Mouse (Mus musculus): ENCODE measurements around the gene Aadacl2. TPM values are rescaled to one million over a fixed set of nuclear protein-coding genes. Genes with fewer than 3 reads are reported as not detected.

Aadacl2 gene
- polyA plus RNA-seq, 2 experiments: not detected

GRCm38 (mm10) chr3:60057070-60057808, 50.7 kb downstream of the Aadacl2 start:
- no peaks in the 10 kb centered on the region for H3K27me3 ChIP-seq (ENCODE audit: control insufficient read depth, insufficient read depth, low read length)
- no peak overlapping the region for H3K27ac ChIP-seq
- H3K4me2 ChIP-seq (ENCODE audit: low read depth): no peak overlapping the region
- H3K36me3 ChIP-seq (replicated peaks; ENCODE audit: control insufficient read depth, insufficient read depth, low read depth): no peaks in the 10 kb centered on the region
- no peaks in the 10 kb centered on the region for H3K9me3 ChIP-seq (ENCODE audit: control insufficient read depth, low read length)
- ATAC-seq (ENCODE audit: insufficient read depth) (no peak), DNase-seq (ENCODE audit: low read depth in 3 of 3, low spot score in 3 of 3) (no peak)
- H3K4me1 ChIP-seq (replicated peaks; ENCODE audit: control insufficient read depth in 2 of 2, insufficient read depth in 2 of 2, low read length in 1 of 2): no peaks in the 10 kb centered on the region
- H3K9ac ChIP-seq (replicated peaks): no peak overlapping the region
- WGBS (ENCODE audit: insufficient replicate concordance): 60% methylated on average over 2 of the region's 2 CpGs
- no peak overlapping the region for H3K4me3 ChIP-seq (ENCODE audit: insufficient read depth in 1 of 2, low read depth in 2 of 2, low read length in 2 of 2)
- TF ChIP-seq EP300 (IDR thresholded peaks at IDR 0.05; ENCODE audit: low read depth): no peak
- no peak for TF ChIP-seq CTCF (IDR thresholded peaks at IDR 0.05; ENCODE audit: low read depth)

- Histone ChIP-seq H3K9ac (replicated peaks) (no peak overlapping the region), H3K4me1 (replicated peaks; ENCODE audit: control insufficient read depth in 2 of 2, insufficient read depth in 2 of 2, low read length in 1 of 2) (no peaks in the 10 kb centered on the region), H3K4me3 (ENCODE audit: insufficient read depth in 1 of 2, low read depth in 2 of 2, low read length in 2 of 2) (no peak overlapping the region), H3K36me3 (replicated peaks; ENCODE audit: control insufficient read depth, insufficient read depth, low read depth) (no peaks in the 10 kb centered on the region), H3K9me3 (ENCODE audit: control insufficient read depth, low read length) (no peaks in the 10 kb centered on the region), H3K27ac (no peak overlapping the region), H3K4me2 (ENCODE audit: low read depth) (no peak overlapping the region), H3K27me3 (ENCODE audit: control insufficient read depth, insufficient read depth, low read length) (no peaks in the 10 kb centered on the region)
- no peak for DNase-seq (ENCODE audit: low read depth in 3 of 3, low spot score in 3 of 3)
- TF ChIP-seq CTCF (IDR thresholded peaks at IDR 0.05; ENCODE audit: low read depth) (no peak), EP300 (IDR thresholded peaks at IDR 0.05; ENCODE audit: low read depth) (no peak)
- WGBS (ENCODE audit: insufficient replicate concordance): 33% methylated on average over 1 of the region's 1 CpGs
- no peak for ATAC-seq (ENCODE audit: insufficient read depth)
Observed at GRCm38 (mm10) chr3:60057809-60058082, 51.2 kb downstream of the Aadacl2 start.

Other genes starting within 250 kb of the Aadacl2 start
- not detected in 2 replicates for gene Gm8298, start 145.7 kb upstream of the Aadacl2 start, polyA plus RNA-seq (2012; rRNA removed)
- gene Gm8298, start 145.7 kb upstream of the Aadacl2 start, polyA plus RNA-seq (2014; fragmentation: Nextera tagmentation; extraction: Ambion mirVana): not detected in 2 replicates
- gene C130079G13Rik, start 81.5 kb upstream of the Aadacl2 start, polyA plus RNA-seq (2012; rRNA removed): not detected in 2 replicates
- gene C130079G13Rik, start 81.5 kb upstream of the Aadacl2 start, polyA plus RNA-seq (2014; fragmentation: Nextera tagmentation; extraction: Ambion mirVana): not detected in 2 replicates
- gene Aadac, start 19.0 kb downstream of the Aadacl2 start, polyA plus RNA-seq (2012; rRNA removed): 94.9 and 102 TPM in 2 replicates
- gene Aadac, start 19.0 kb downstream of the Aadacl2 start, polyA plus RNA-seq (2014; fragmentation: Nextera tagmentation; extraction: Ambion mirVana): 259 and 282 TPM in 2 replicates
- 0.04 and 0.11 TPM in 2 replicates for gene Sucnr1, start 75.1 kb downstream of the Aadacl2 start, polyA plus RNA-seq (2012; rRNA removed)
- 0.40 TPM in 1 of 2 replicates, not detected in the other for gene Sucnr1, start 75.1 kb downstream of the Aadacl2 start, polyA plus RNA-seq (2014; fragmentation: Nextera tagmentation; extraction: Ambion mirVana)

Data from liver, embryonic 14.5 days (tissue).